Mouse (Mus musculus) ES-E14 (cell line): ENCODE results near the gene Hnrnpdl.

Experiments
- CHD2 ChIP-seq: IDR thresholded peaks from 2 replicates; pipeline ENCODE4 v1.6.1; 2014; ENCODE audit warnings: mild to moderate bottlenecking, low read depth, low read length, inconsistent platforms
- HCFC1 ChIP-seq: IDR thresholded peaks from 2 replicates; pipeline ENCODE4 v1.6.1; 2012; ENCODE audit warnings: low read length, inconsistent platforms, borderline replicate concordance; ENCODE audit not compliant: insufficient read depth
- MAFK ChIP-seq: IDR thresholded peaks from 2 replicates; pipeline ENCODE4 v1.6.1; 2014; ENCODE audit warnings: mild to moderate bottlenecking, low read depth, low read length, inconsistent platforms; ENCODE audit not compliant: insufficient read depth
- ZC3H11A ChIP-seq: IDR thresholded peaks from 2 replicates; pipeline ENCODE4 v1.6.1; 2012; ENCODE audit warnings: low read depth, mild to moderate bottlenecking, inconsistent platforms, low read length, borderline replicate concordance
- ZNF384 ChIP-seq: IDR thresholded peaks from 2 replicates; pipeline ENCODE4 v1.6.1; 2012; ENCODE audit warnings: low read depth, low read length, inconsistent platforms

DNA sequence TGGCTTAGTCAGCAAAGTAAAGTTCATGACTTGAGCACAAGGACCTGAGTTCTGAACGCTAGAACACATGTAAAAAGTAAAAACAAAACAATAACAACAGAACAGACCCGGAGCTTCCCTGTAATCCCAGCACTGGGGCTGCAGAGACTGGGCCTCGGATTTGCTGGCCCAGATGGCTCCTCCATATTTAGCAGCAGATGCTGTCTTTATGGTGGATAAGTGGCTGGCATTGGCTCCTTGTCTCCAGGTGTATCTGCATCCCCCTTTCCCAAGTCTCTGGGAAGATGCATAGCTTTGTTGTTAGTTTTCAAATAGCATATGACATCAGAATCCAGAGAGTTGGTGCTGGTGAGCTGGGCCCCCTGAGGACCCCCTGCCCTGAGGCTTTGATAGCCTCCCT, 6.6 kb upstream of the Hnrnpdl start:
- no peak for TF ChIP-seq ZC3H11A
- TF ChIP-seq HCFC1: no peak
- no peak for TF ChIP-seq CHD2
- TF ChIP-seq MAFK: no peak
- no peak for TF ChIP-seq ZNF384
